In the genomic region with DNA sequence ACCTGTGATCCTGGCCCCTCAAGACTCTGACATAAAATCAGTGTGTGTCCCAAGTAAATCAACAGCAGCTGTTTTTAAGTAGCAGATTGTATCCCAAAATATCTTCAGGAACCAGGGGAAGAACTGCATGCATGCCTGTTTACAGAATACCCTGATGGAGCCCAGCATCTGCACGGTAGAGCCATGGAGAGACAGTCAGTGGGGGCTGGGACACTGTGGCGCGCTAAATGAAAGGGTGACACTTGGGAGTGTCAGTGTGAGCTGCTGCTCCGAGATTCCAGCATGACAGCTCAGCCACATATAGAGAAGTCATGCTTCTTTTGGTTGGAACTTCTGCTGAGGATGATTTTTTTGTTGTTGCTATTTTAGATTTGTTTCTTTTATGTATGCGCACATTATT, we compare ENCODE assay signal across 26 mouse cellular contexts. TPM values are rescaled to one million over a fixed set of nuclear protein-coding genes. Genes with fewer than 3 reads are reported as not detected.
"Had no signal": no experiment of that assay in that cellular context is flagged by ENCODE, and none has a peak within 500 bp of the region (broad histone marks: within the 10 kb centered on the region; RNA-seq: fewer than 3 reads in every experiment).

No protein-coding gene starts in this region.

- H3K9me3 ChIP-seq: lung, embryonic 15.5 days; midbrain, embryonic 13.5 days; midbrain, embryonic 15.5 days; neural tube, embryonic 12.5 days had no signal

- DNase-seq: liver, postnatal 0 days; lung, adult 2 months; lung, postnatal 14 days; lung, postnatal 36 days; retina, postnatal 1 day; right cerebral cortex, adult 18-20 months; right cerebral cortex, postnatal 25 days; right cerebral cortex, postnatal 4 days; spleen, adult 18-20 months; thymus, adult 18-20 months; thymus, postnatal 14 days; thymus, postnatal 36 days had no signal

- H3K36me3 ChIP-seq: lung, embryonic 15.5 days; midbrain, embryonic 13.5 days; midbrain, embryonic 15.5 days; neural tube, embryonic 12.5 days had no signal

- H3K4me3 ChIP-seq: lung, embryonic 15.5 days; megakaryocyte, embryonic 14.5 days; midbrain, embryonic 13.5 days; midbrain, embryonic 15.5 days; neural tube, embryonic 12.5 days had no signal

- H3K4me2 ChIP-seq: lung, embryonic 15.5 days; midbrain, embryonic 11.5 days; midbrain, embryonic 13.5 days; midbrain, embryonic 15.5 days; neural tube, embryonic 12.5 days had no signal

- H3K27ac ChIP-seq: lung, embryonic 15.5 days; macrophage; midbrain, embryonic 13.5 days; midbrain, embryonic 15.5 days; neural tube, embryonic 12.5 days had no signal

- H3K4me1 ChIP-seq: lung, embryonic 15.5 days; midbrain, embryonic 15.5 days; neural tube, embryonic 12.5 days had no signal

- ATAC-seq: liver, postnatal 0 days; lung, postnatal 0 days; midbrain, embryonic 13.5 days; midbrain, embryonic 15.5 days had no signal

- H3K9ac ChIP-seq: liver, postnatal 0 days; lung, embryonic 15.5 days; midbrain, embryonic 13.5 days; midbrain, embryonic 15.5 days; neural tube, embryonic 12.5 days had no signal

- H3K27me3 ChIP-seq: lung, embryonic 15.5 days; midbrain, embryonic 13.5 days; midbrain, embryonic 15.5 days; neural tube, embryonic 12.5 days had no signal

RNA-seq across cellular contexts. Expression of a gene that starts 43.2 kb away (rescaled TPM):
- polyA plus RNA-seq: liver, postnatal 0 days; lung, adult 2 months; lung, embryonic 15.5 days; lung, postnatal 0 days; macrophage; midbrain, embryonic 11.5 days; midbrain, embryonic 13.5 days; midbrain, embryonic 15.5 days; midbrain, postnatal 0 days; neural tube, embryonic 12.5 days; neural tube, embryonic 14.5 days; small intestine, adult 2 months; stomach, embryonic 14.5 days; stomach, embryonic 16.5 days; thymus, postnatal 0 days had no signal
